Mouse (Mus musculus) C2C12 (cell line): ENCODE measurements around the gene Gpsm1.
"Not testable (repeated sequence)": the region's sequence is repeated elsewhere in the genome, so short reads cannot be mapped to it uniquely, and the experiment has no call there.

Source experiments
- CTCF ChIP-seq: IDR thresholded peaks from one replicate; pipeline ENCODE4 v1.5.1; 2011; ENCODE audit not compliant: control insufficient read depth, insufficient read depth, insufficient read length
- MAX ChIP-seq: IDR thresholded peaks from one replicate; pipeline ENCODE4 v1.6.1; 2011; ENCODE audit warnings: mild to moderate bottlenecking, control low read depth
- USF1 ChIP-seq: IDR thresholded peaks from one replicate; pipeline ENCODE4 v1.6.1; 2011; ENCODE audit warnings: low read depth, mild to moderate bottlenecking, control low read depth, moderate library complexity

DNA sequence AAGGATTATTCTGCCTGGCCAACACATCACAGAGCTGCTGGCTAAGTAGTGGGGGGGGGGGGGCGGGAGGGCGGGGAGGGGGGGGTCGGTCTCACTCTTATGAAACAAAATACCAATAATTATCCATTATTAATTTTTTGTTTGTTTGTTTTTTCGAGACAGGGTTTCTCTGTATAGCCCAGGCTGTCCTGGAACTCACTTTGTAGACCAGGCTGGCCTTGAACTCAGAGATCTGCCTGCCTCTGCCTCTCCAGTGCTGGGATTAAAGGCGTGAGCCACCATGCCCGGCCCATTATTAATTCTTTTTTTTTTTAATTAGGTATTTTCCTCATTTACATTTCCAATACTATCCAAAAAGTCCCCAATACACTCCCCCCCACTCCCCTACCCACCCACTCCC lies 65.6 kb downstream of the Gpsm1 start:
- TF ChIP-seq CTCF, USF1, MAX: not testable (repeated sequence)
